Mouse (Mus musculus) erythroblast, embryonic 14.5 days (primary cell): ENCODE data around the gene Elob. TPM values are rescaled to one million over a fixed set of nuclear protein-coding genes. Genes with fewer than 3 reads are reported as not detected.

Experiments
- H3K27me3 ChIP-seq: 2 replicates; pipeline ENCODE4 v1.6.1; 2012; ENCODE audit warnings: inconsistent platforms; ENCODE audit not compliant: control insufficient read depth
- H3K36me3 ChIP-seq: 2 replicates; pipeline ENCODE4 v1.6.1; 2012; ENCODE audit warnings: mild to moderate bottlenecking, inconsistent platforms; ENCODE audit not compliant: control insufficient read depth
- H3K4me1 ChIP-seq: 2 replicates; pipeline ENCODE4 v1.6.1; 2012; ENCODE audit warnings: inconsistent platforms; ENCODE audit not compliant: control insufficient read depth
- H3K4me3 ChIP-seq: replicated peaks from 2 replicates; pipeline ENCODE3; 2012; ENCODE audit warnings: moderate library complexity, mild to moderate bottlenecking, inconsistent platforms
- H3K9me3 ChIP-seq: 2 replicates; pipeline ENCODE4 v1.6.1; 2012; ENCODE audit warnings: low read length, inconsistent platforms, mixed read lengths; ENCODE audit not compliant: control insufficient read depth
- GATA1 ChIP-seq: IDR thresholded peaks from 2 replicates; pipeline ENCODE4 v1.6.1; 2012; ENCODE audit warnings: low read length, inconsistent platforms, mixed read lengths
- TAL1 ChIP-seq: IDR thresholded peaks from 3 replicates; pipeline ENCODE4 v1.6.1; 2012; ENCODE audit warnings: low read length, inconsistent platforms, mixed read lengths
- polyA plus RNA-seq: library from polyadenylated mRNA; stranded (reverse); fragments of >175 nt; gene quantifications from 2 replicates; pipeline ENCODE4 v1.2.3, GENCODE M21; 2012

The Elob gene
- polyA plus RNA-seq, 1 experiment: 109 TPM

- TF ChIP-seq GATA1: no peak
- TF ChIP-seq TAL1: no peak
- H3K9me3 ChIP-seq: no peaks in the 10 kb centered on the region
- no peaks in the 10 kb centered on the region for H3K36me3 ChIP-seq
- H3K27me3 ChIP-seq: peaks cover 25% of the 10 kb centered on the region
- H3K4me3 ChIP-seq: peak within 1 kb of the TSS; percentile 59
- peaks cover 27% of the 10 kb centered on the region for H3K4me1 ChIP-seq
Observed at GRCm38 (mm10) chr17:23790269-23791078, 38.5 kb downstream of the Elob start, which contains the start of gene Srrm2. Gene Srrm2, plus strand, starts transcription at chr17:23790532.

GRCm38 (mm10) chr17:23789749-23790268 is 39.1 kb downstream of the Elob start:
- peaks cover 30% of the 10 kb centered on the region for H3K4me1 ChIP-seq
- H3K36me3 ChIP-seq: no peaks in the 10 kb centered on the region
- H3K27me3 ChIP-seq: peaks cover 31% of the 10 kb centered on the region
- no peaks in the 10 kb centered on the region for H3K9me3 ChIP-seq
- peak overlapping the region; percentile 59 for H3K4me3 ChIP-seq
- no peak for TF ChIP-seq GATA1
- no peak for TF ChIP-seq TAL1

- Histone ChIP-seq H3K4me3 (no peak overlapping the region), H3K27me3 (peaks cover 34% of the 10 kb centered on the region), H3K36me3 (no peaks in the 10 kb centered on the region), H3K9me3 (no peaks in the 10 kb centered on the region), H3K4me1 (peaks cover 30% of the 10 kb centered on the region)
- TF ChIP-seq TAL1 (no peak), GATA1 (no peak)
Observed at GRCm38 (mm10) chr17:23788973-23789372, 40.0 kb downstream of the Elob start.

- peaks cover 34% of the 10 kb centered on the region for H3K27me3 ChIP-seq
- H3K4me3 ChIP-seq: peak overlapping the region; percentile 60
- no peaks in the 10 kb centered on the region for H3K9me3 ChIP-seq
- no peaks in the 10 kb centered on the region for H3K36me3 ChIP-seq
- no peak for TF ChIP-seq TAL1
- TF ChIP-seq GATA1: no peak
- H3K4me1 ChIP-seq: peaks cover 30% of the 10 kb centered on the region
Observed at GRCm38 (mm10) chr17:23786510-23786931, 42.4 kb downstream of the Elob start.

GRCm38 (mm10) chr17:23785561-23786471 is 43.1 kb downstream of the Elob start, which contains the start of gene Flywch2:
Gene Flywch2, minus strand, starts transcription at chr17:23786081.
- H3K9me3 ChIP-seq: no peaks in the 10 kb centered on the region
- peaks cover 29% of the 10 kb centered on the region for H3K4me1 ChIP-seq
- TF ChIP-seq GATA1: no peak
- no peak for TF ChIP-seq TAL1
- H3K27me3 ChIP-seq: peaks cover 31% of the 10 kb centered on the region
- H3K36me3 ChIP-seq: no peaks in the 10 kb centered on the region
- H3K4me3 ChIP-seq: peak within 1 kb of the TSS; percentile 60

GRCm38 (mm10) chr17:23783352-23783751 is 45.6 kb downstream of the Elob start:
- Histone ChIP-seq H3K4me3 (no peak overlapping the region), H3K36me3 (no peaks in the 10 kb centered on the region), H3K27me3 (peaks cover 17% of the 10 kb centered on the region), H3K4me1 (peaks cover 16% of the 10 kb centered on the region), H3K9me3 (no peaks in the 10 kb centered on the region)
- TF ChIP-seq TAL1: no peak
- no peak for TF ChIP-seq GATA1

GRCm38 (mm10) chr17:23778447-23778846 is 50.5 kb downstream of the Elob start:
- H3K27me3 ChIP-seq: peaks cover 10% of the 10 kb centered on the region
- TF ChIP-seq TAL1 (no peak), GATA1 (no peak)
- H3K4me3 ChIP-seq: no peak overlapping the region
- no peaks in the 10 kb centered on the region for H3K9me3 ChIP-seq
- no peaks in the 10 kb centered on the region for H3K4me1 ChIP-seq
- H3K36me3 ChIP-seq: no peaks in the 10 kb centered on the region

- TF ChIP-seq TAL1 (no peak), GATA1 (no peak)
- Histone ChIP-seq H3K27me3 (peaks cover 12% of the 10 kb centered on the region), H3K9me3 (no peaks in the 10 kb centered on the region), H3K4me3 (no peak overlapping the region), H3K4me1 (no peaks in the 10 kb centered on the region), H3K36me3 (no peaks in the 10 kb centered on the region)
Observed at GRCm38 (mm10) chr17:23777141-23777540, 51.8 kb downstream of the Elob start.

GRCm38 (mm10) chr17:23776216-23776615 is 52.7 kb downstream of the Elob start:
- Histone ChIP-seq H3K9me3 (no peaks in the 10 kb centered on the region), H3K36me3 (no peaks in the 10 kb centered on the region)
- TF ChIP-seq TAL1 (no peak), GATA1 (no peak)

More at GRCm38 (mm10) chr17:23776216-23776615, 52.7 kb downstream of the Elob start:
- peaks cover 12% of the 10 kb centered on the region for H3K27me3 ChIP-seq
- peaks cover 4% of the 10 kb centered on the region for H3K4me1 ChIP-seq
- H3K4me3 ChIP-seq: no peak overlapping the region

Other genes starting within 250 kb of the Elob start
- 0.03 TPM in 1 of 2 replicates, not detected in the other for gene Zfp13, start 229.6 kb downstream of the Elob start, polyA plus RNA-seq
- not detected in 2 replicates for gene Zscan10, start 228.3 kb downstream of the Elob start, polyA plus RNA-seq
- gene Mmp25, start 183.9 kb downstream of the Elob start, polyA plus RNA-seq: not detected in 2 replicates
- not detected in 2 replicates for gene Bicdl2, start 168.6 kb downstream of the Elob start, polyA plus RNA-seq
- gene Hcfc1r1, start 155.5 kb downstream of the Elob start, polyA plus RNA-seq: 35.0 and 35.6 TPM in 2 replicates
- 8.8 and 10.0 TPM in 2 replicates for gene Thoc6, start 155.3 kb downstream of the Elob start, polyA plus RNA-seq
- 0.05 TPM in 1 of 2 replicates, not detected in the other for gene Tnfrsf12a, start 151.7 kb downstream of the Elob start, polyA plus RNA-seq
- not detected in 2 replicates for gene Cldn6, start 149.9 kb downstream of the Elob start, polyA plus RNA-seq
- not detected in 2 replicates for gene Cldn9, start 145.1 kb downstream of the Elob start, polyA plus RNA-seq
- gene 1520401A03Rik, start 106.4 kb downstream of the Elob start, polyA plus RNA-seq: 0.06 TPM in 1 of 2 replicates, not detected in the other
- gene Pkmyt1, start 102.8 kb downstream of the Elob start, polyA plus RNA-seq: 46.9 and 56.9 TPM in 2 replicates
- 2.2 and 3.9 TPM in 2 replicates for gene Paqr4, start 88.3 kb downstream of the Elob start, polyA plus RNA-seq
- 0.02 TPM in 1 of 2 replicates, not detected in the other for gene Kremen2, start 83.3 kb downstream of the Elob start, polyA plus RNA-seq
- gene Flywch1, start 57.5 kb downstream of the Elob start, polyA plus RNA-seq: 1.4 and 2.3 TPM in 2 replicates
- gene Flywch2, start 43.1 kb downstream of the Elob start, polyA plus RNA-seq: 0.06 TPM in 1 of 2 replicates, not detected in the other
- 21.7 and 36.5 TPM in 2 replicates for gene Srrm2, start 38.6 kb downstream of the Elob start, polyA plus RNA-seq
- gene Prss33, start 6.9 kb upstream of the Elob start, polyA plus RNA-seq: not detected in 2 replicates
- gene Prss32, start 14.7 kb upstream of the Elob start, polyA plus RNA-seq: 0.03 TPM in 1 of 2 replicates, not detected in the other
- 0.05 and 0.09 TPM in 2 replicates for gene Prss41, start 15.0 kb upstream of the Elob start, polyA plus RNA-seq
- not detected in 2 replicates for gene Prss21, start 38.9 kb upstream of the Elob start, polyA plus RNA-seq
- gene Dcpp1, start 51.7 kb upstream of the Elob start, polyA plus RNA-seq: not detected in 2 replicates
- not detected in 2 replicates for gene Dcpp2, start 51.7 kb upstream of the Elob start, polyA plus RNA-seq
- gene Dcpp3, start 88.3 kb upstream of the Elob start, polyA plus RNA-seq: not detected in 2 replicates
- not detected in 2 replicates for gene Sbp, start 112.5 kb upstream of the Elob start, polyA plus RNA-seq
- not detected in 2 replicates for gene Sbpl, start 126.1 kb upstream of the Elob start, polyA plus RNA-seq
- gene Prss30, start 151.4 kb upstream of the Elob start, polyA plus RNA-seq: not detected in 2 replicates
- 2.9 and 3.4 TPM in 2 replicates for gene Prss22, start 169.0 kb upstream of the Elob start, polyA plus RNA-seq
- not detected in 2 replicates for gene Prss27, start 209.0 kb upstream of the Elob start, polyA plus RNA-seq
- gene Kctd5, start 244.3 kb upstream of the Elob start, polyA plus RNA-seq: 0.66 TPM in 2 replicates